Mouse (Mus musculus): ENCODE results near the gene B3gnt7.

GRCm38 (mm10) chr1:86307871-86308641 is 5.4 kb downstream of the B3gnt7 start:
- no peak for TF ChIP-seq HCFC1 (IDR thresholded peaks at IDR 0.05; ENCODE audit: borderline replicate concordance, insufficient read depth, low read length)
- TF ChIP-seq ZNF384 (IDR thresholded peaks at IDR 0.05; ENCODE audit: low read depth, low read length): no peak
- TF ChIP-seq MAFK (IDR thresholded peaks at IDR 0.05; ENCODE audit: insufficient read depth, low read depth, low read length): no peak
- no peak for TF ChIP-seq ZC3H11A (IDR thresholded peaks at IDR 0.05; ENCODE audit: borderline replicate concordance, low read depth, low read length)
- no peak for TF ChIP-seq CHD2 (IDR thresholded peaks at IDR 0.05; ENCODE audit: low read depth, low read length)

Measured in ES-E14 (cell line).